Mouse (Mus musculus) ES-E14 (cell line): ENCODE results near the gene Gm10770.
"Not testable (repeated sequence)": the region's sequence is repeated elsewhere in the genome, so short reads cannot be mapped to it uniquely, and the experiment has no call there.

Experiments
- CHD2 ChIP-seq: IDR thresholded peaks from 2 replicates; pipeline ENCODE4 v1.6.1; 2014; ENCODE audit warnings: mild to moderate bottlenecking, low read depth, low read length, inconsistent platforms
- MAFK ChIP-seq: IDR thresholded peaks from 2 replicates; pipeline ENCODE4 v1.6.1; 2014; ENCODE audit warnings: mild to moderate bottlenecking, low read depth, low read length, inconsistent platforms; ENCODE audit not compliant: insufficient read depth
- ZC3H11A ChIP-seq: IDR thresholded peaks from 2 replicates; pipeline ENCODE4 v1.6.1; 2012; ENCODE audit warnings: low read depth, mild to moderate bottlenecking, inconsistent platforms, low read length, borderline replicate concordance
- ZNF384 ChIP-seq: IDR thresholded peaks from 2 replicates; pipeline ENCODE4 v1.6.1; 2012; ENCODE audit warnings: low read depth, low read length, inconsistent platforms

DNA sequence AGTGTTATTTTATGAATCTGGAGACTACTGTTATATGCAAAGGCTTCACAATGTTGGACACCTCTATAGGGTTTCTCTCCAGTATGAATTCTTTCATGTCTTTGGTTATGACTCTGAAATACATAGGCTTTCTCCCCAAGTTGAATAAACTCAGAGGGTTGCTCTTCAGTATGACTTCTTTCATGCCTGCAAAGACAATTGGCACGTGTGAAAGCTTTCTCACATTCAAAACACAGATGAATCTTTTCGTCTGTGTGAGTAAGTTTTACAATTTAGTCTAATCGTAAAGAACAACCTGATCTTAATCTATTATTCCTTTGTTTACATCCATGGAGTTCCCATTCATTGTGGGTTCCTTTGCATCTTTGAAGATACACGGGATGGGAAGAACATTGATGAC lies at the start of gene Gm10770:
- TF ChIP-seq CHD2, MAFK, ZNF384, ZC3H11A: not testable (repeated sequence)
